Mouse (Mus musculus): ENCODE data around the gene Mkrn1.
"Not testable (repeated sequence)": the region's sequence is repeated elsewhere in the genome, so short reads cannot be mapped to it uniquely, and the experiment has no call there.

Mkrn1 gene

GRCm38 (mm10) chr6:39433174-39433573, 12.9 kb upstream of the Mkrn1 start:
- no peak for DNase-seq (ENCODE audit: extremely low read depth, low read depth)

GRCm38 (mm10) chr6:39430722-39431121, 10.5 kb upstream of the Mkrn1 start:
- peak; percentile 53 for DNase-seq (ENCODE audit: extremely low read depth, low read depth)

DNA sequence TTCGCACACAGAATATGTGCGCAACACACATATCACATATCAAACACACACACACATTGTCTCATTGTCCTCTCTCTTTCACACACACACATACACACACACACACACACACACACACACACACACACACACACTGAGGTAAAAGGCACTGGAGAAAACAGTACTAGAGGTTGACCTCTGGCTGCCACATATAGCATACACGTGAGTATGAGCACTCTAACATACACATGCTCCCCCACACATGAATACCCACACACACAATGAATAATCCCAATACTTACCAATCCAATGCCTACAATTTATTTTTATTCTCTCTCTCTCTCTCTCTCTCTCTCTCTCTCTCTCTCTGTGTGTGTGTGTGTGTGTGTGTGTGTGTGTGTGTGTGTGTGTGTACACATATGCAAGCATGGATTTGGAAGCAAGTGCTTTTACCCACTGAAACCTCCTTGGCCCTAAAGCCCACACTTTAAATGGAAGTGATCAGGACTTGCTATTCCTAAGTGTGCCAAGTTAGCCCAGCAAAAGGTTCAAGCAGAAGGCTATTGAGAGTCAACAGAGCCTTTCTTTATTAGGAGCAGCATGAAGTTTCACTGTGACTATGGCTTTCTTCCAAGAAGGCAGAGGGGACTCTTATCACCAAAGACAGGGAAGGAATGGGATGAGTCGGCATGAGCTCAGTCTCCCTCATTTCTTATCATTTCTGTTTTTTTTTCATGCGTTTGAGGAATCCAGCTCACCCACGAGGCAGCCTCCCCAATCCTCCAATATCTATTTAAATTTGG, 8.9 kb upstream of the Mkrn1 start:
- peak; percentile 73 for DNase-seq (ENCODE audit: extremely low read depth, low read depth)

DNA sequence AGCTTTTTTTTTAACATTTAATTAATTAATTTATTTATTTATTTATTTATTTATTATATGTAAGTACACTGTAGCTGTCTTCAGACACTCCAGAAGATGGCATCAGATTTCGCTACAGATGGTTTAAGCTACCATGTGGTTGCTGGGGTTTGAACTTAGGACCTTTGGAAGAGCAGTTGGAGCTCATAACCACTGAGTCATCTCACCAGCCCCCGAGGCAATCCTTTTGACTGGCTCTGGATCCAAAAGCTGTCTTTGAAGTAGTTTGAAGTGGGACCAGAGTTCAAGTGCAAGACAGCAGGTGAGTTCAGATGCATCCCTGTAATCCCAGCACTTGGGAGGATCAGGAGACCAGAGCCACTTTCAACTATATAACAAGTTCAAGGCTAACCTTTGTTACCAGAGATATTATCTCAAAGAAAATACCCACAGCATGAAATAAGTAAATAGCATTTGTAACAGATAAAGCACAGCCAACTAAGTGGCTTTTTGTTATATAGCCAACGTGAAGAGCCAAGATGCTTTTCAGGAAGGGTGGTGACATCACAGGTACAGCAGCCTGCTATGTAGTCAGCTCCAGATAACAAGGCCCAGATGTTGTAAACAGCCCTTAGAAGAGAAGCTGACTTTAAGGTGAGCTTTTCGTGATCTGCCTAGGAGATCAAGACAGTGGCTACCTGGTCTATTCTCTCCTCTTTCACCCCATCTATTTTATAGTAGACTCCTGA, 7.2 kb upstream of the Mkrn1 start:
- DNase-seq (ENCODE audit: extremely low read depth, low read depth): no peak

DNA sequence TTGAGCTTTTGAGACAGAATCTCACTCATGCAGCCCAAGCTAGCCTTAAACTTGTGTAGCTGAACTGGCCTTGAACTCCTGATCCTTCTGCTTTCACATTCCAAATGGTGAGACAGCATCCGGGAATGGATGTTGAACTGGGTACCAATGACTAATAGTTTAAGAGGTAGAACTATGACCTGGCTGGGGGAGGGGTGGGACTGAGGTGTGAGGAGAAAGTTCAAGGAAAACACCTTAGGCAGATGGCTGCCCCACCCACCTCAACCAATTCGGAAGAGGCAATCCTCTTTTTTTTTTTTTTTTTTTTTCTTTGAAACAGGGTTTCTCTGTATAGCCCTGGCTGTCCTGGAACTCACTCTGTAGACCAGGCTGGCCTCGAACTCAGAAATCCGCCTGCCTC, 6.5 kb upstream of the Mkrn1 start:
- no peak for DNase-seq (ENCODE audit: extremely low read depth, low read depth)

- DNase-seq (ENCODE audit: extremely low read depth, low read depth): no peak
Observed at GRCm38 (mm10) chr6:39425181-39425580, 4.9 kb upstream of the Mkrn1 start.

DNA sequence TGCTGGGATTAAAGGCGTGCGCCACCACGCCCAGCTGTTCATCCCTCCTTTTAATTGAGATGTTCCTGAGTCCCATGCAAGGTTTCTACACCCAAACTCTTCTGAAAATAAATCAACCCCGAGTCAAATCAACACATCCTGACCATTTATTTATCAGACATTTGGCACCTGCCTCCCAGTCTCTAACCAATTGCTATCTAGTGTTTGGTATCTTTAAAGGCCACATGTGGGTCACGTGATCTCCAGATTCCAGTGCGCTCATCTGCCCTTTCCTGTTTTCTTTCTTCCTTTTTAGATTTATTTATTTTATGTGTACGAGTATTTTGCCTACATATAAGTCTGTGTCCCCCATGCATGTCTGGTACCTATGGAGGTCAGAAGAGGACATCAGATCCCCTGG, 3.4 kb upstream of the Mkrn1 start:
- no peak for DNase-seq (ENCODE audit: extremely low read depth, low read depth)

DNA sequence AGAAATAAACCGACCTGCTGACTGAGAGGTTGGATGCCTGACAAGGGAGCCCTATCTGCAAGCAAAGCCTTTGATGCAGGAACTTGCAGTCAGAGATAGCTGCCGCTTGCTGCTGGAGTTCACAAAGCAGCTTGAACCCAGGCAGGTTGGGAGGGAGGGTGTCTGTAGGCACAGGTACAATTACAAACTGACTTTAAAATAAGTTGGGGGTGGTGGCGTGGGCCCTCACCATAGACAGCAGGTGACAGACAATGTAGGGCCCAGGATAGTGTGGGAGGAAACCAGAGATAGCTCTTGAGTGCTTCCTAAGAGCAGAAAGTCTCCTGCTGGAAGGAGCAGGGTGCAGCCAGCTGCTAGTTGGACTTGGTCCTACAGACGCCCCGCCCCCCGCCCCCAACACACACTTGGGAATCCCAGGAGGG, 2.9 kb upstream of the Mkrn1 start:
- no peak for DNase-seq (ENCODE audit: extremely low read depth, low read depth)

- no peak for DNase-seq (ENCODE audit: extremely low read depth, low read depth)
Observed at GRCm38 (mm10) chr6:39420867-39421266, 605 bp upstream of the Mkrn1 start.

DNA sequence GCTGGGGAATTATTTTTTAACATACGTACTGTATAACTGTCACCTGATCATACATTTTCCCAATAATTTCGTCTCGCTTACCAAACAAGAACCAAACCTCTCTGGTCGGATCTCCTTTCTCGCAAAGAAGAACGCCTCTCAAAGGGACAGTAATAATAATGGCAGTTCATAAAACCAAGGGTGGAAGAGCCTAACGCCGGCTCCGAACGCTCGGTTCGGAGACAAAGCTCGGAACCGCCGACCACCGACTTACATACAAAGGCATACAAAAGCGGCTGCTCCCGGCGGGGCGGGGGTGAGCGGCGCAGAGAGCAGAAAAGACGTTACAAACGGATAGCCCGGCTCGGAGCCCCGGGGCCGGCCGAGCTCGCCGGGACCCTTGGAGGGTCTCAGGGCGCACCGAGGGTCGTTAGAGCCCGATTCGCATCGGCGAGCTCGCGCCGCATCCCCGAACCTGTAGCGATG, 844 bp downstream of the Mkrn1 start:
- no peak for DNase-seq (ENCODE audit: extremely low read depth, low read depth)

GRCm38 (mm10) chr6:39416654-39417053, 3.6 kb downstream of the Mkrn1 start:
- DNase-seq (ENCODE audit: extremely low read depth, low read depth): not testable (repeated sequence)

GRCm38 (mm10) chr6:39415762-39416161, 4.5 kb downstream of the Mkrn1 start:
- peak; percentile 66 for DNase-seq (ENCODE audit: extremely low read depth, low read depth)

- DNase-seq (ENCODE audit: extremely low read depth, low read depth): no peak
Observed at GRCm38 (mm10) chr6:39414106-39414505, 6.2 kb downstream of the Mkrn1 start.

- no peak for DNase-seq (ENCODE audit: extremely low read depth, low read depth)
Observed at GRCm38 (mm10) chr6:39406480-39406879, 13.8 kb downstream of the Mkrn1 start.

DNA sequence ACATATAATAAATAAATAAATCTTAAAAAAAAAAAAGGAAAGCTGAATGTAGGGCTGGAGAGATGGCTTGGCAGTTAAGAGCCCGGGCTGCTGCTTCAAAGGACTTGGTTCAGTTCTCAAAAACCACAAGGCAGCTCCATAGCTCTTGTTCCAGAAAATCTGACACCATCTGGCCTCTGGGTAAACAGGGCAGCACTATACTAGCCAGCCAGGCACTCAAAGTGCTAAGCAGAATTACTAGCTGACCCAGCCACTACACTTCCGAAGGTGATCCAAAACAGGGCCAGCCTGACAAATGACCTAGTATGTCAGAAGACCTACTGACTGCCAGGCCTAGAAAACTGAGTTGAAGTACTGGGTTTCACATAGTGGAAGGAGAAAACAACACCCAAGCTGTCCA, 17.1 kb downstream of the Mkrn1 start:
- no peak for DNase-seq (ENCODE audit: extremely low read depth, low read depth)

- DNase-seq (ENCODE audit: extremely low read depth, low read depth): no peak
Observed at GRCm38 (mm10) chr6:39400343-39400742, 19.9 kb downstream of the Mkrn1 start.

GRCm38 (mm10) chr6:39398342-39398741, 21.9 kb downstream of the Mkrn1 start:
- DNase-seq (ENCODE audit: extremely low read depth, low read depth): no peak

GRCm38 (mm10) chr6:39397046-39397445, 23.2 kb downstream of the Mkrn1 start:
- DNase-seq (ENCODE audit: extremely low read depth, low read depth): no peak

DNA sequence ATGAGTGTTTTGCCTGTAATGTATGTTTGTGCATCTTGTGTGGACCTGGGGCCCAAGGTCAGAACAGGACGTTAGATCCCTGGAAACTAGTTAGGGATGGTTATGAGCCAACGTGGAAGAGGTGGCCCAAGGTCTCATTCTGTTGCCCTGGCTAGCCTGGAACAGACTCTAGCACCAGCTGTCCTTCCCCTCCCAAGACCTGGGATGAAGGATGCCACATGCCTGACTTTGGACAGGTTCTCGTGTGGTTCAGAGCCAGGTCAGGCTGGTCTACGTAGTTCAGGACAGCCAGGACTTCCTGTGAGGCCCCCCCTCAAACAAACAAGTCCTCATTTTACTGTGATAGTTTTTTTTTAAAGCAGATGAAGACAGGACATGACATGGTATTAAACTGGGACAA, 24.3 kb downstream of the Mkrn1 start:
- DNase-seq (ENCODE audit: extremely low read depth, low read depth): no peak

DNA sequence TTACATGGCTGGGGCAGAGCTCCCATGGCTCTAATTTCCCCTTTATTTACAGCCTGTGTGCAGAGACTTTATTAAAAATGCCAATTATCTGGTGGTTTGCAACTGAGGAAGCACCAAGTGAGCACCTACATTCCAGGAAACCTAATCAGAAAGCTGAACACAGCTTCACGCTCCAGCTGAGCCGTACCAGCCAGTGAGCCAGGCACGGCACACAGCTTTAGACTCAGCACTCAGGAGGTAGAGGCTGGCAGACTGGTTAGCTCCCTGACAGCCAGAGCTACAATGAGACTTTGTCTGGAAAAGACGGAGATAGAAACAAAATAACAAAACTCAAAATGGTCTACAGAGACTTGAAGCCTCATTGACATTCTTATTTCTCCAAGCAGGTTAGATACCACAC, 24.8 kb downstream of the Mkrn1 start:
- DNase-seq (ENCODE audit: extremely low read depth, low read depth): no peak

- no peak for DNase-seq (ENCODE audit: extremely low read depth, low read depth)
Observed at GRCm38 (mm10) chr6:39389988-39390387, 30.3 kb downstream of the Mkrn1 start.

GRCm38 (mm10) chr6:39381125-39381880, 39.0 kb downstream of the Mkrn1 start, which contains the start of gene Rab19:
Gene Rab19, plus strand, starts transcription at chr6:39381175.
- no peak for DNase-seq (ENCODE audit: extremely low read depth, low read depth)

All from MEL-GATA-1-ER (cell line).